Mouse (Mus musculus) megakaryocyte, embryonic 14.5 days (primary cell): ENCODE measurements around the gene Pip5k1b.

Experiments
- FLI1 ChIP-seq: IDR thresholded peaks from 2 replicates; pipeline ENCODE4 v1.6.1; 2012; ENCODE audit warnings: low read length, inconsistent platforms, mixed read lengths
- GATA1 ChIP-seq: IDR thresholded peaks from 3 replicates; pipeline ENCODE4 v1.6.1; 2012; ENCODE audit warnings: mixed read lengths, low read length, inconsistent platforms, borderline replicate concordance

DNA sequence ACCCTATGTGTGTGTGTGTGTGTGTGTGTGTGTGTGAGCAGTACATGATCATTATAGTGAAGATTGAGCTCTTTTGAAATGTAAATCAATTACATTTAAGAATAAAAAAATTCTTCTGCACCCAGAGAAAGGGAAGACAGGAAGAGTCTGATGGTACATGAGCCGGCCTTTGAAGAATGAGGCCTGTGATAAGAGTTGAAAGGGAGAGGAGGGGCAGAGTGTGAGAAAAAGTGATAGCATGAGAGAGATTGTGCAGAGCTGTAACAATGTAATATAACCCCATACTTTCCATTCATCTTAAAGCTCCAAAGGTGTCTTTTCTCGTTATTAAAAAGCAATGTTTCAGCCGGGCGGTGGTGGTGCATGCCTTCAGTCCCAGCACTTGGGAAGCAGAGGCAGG is 47.8 kb upstream of the Pip5k1b start:
- TF ChIP-seq GATA1 (no peak), FLI1 (no peak)
